Mouse (Mus musculus): Measurements from ENCODE around the gene Six2. TPM values are rescaled to one million over a fixed set of nuclear protein-coding genes. Genes with fewer than 3 reads are reported as not detected.
A peak's percentile ranks its signal among the peaks of the same experiment; 100 is the strongest.

The Six2 gene
- polyA plus RNA-seq, 1 experiment from 2014 or later = 0.25 TPM

DNA sequence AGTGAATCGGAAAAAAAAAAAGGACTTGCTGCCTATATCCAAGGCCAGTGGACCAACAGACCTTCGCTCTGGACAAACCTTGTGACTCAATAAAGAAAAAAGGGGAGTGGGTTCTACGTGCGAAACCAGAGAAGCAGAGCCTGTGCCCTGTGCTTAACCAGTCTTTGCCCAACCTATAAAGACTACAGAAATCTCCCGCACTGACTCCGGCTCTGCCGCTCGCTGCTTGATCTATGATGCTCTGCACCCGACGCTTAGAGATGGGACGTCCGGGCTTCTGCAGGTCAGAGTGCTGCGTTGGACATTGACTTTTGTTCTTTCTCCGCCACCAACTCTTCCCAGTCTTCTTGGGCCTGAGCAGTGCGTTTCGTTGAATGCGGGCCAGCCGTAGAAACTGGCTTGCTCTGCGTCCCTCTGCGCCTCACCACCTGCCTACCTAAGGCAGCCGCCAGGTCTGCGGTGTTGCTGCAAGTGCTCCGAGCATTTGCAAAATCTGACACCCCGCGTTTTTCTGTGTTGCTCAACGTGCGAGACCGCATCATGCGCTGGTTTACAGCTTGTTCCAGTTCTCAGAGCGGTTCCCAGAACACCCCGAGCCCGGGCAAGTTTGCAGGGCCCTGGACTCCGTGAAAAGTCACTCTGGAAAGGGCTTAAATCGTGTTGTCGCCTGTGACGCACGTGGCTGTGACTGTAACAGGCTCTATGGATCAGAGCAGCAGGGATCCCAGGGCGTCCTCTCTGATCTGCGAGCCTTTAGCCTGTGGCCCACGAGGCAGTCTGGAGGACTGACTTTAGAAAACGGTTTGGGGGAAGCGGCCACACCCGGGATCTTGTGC lies 3.8 kb upstream of the Six2 start:
- Histone ChIP-seq H3K9ac (replicated peaks; ENCODE audit: low read depth, low read length) (no peak overlapping the region), H3K4me3 (replicated peaks; ENCODE audit: low read length) (no peak overlapping the region), H3K27ac (ENCODE audit: low read length) (no peak overlapping the region), H3K27me3 (replicated peaks; ENCODE audit: control insufficient read depth, insufficient read depth, low read length) (peaks cover 73% of the 10 kb centered on the region), H3K9me3 (ENCODE audit: control insufficient read depth, low read length) (peaks cover 3% of the 10 kb centered on the region; the same call in 1 of the 2 replicates), H3K36me3 (ENCODE audit: control insufficient read depth, insufficient read depth) (no peaks in the 10 kb centered on the region), H3K4me1 (replicated peaks; ENCODE audit: control insufficient read depth, insufficient read depth, low read length) (peaks cover 18% of the 10 kb centered on the region), H3K4me2 (ENCODE audit: low read length) (no peak overlapping the region)
- no peak for ATAC-seq
- WGBS = under 1% methylated on average over 43 of the region's 43 CpGs

DNA sequence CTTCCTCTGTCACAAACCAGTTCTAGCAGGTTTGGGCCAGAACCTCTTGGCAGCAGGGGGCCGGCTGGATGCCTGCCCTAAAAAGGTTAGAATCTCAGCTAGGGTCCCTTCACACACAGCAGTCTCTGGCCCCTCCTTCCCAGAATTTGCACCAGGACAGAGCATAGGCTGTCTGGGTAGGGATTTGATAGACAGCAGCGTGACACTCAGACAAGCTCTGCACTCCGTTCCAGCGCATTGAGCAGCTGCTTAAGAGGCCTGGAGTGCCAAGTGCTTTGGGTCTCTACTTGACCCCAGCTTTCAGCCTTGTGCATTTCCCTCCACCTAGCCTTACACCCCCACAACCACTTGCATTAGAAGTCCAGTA lies 2.9 kb upstream of the Six2 start:
- H3K4me3 ChIP-seq (replicated peaks; ENCODE audit: low read length) = no peak overlapping the region
- H3K4me2 ChIP-seq (ENCODE audit: low read length) = no peak overlapping the region
- ATAC-seq = no peak
- H3K9me3 ChIP-seq (ENCODE audit: control insufficient read depth, low read length) = peaks cover 3% of the 10 kb centered on the region; the same call in 1 of the 2 replicates
- no peaks in the 10 kb centered on the region for H3K36me3 ChIP-seq (ENCODE audit: control insufficient read depth, insufficient read depth)
- peaks cover 74% of the 10 kb centered on the region for H3K27me3 ChIP-seq (replicated peaks; ENCODE audit: control insufficient read depth, insufficient read depth, low read length)
- peaks cover 18% of the 10 kb centered on the region for H3K4me1 ChIP-seq (replicated peaks; ENCODE audit: control insufficient read depth, insufficient read depth, low read length)
- WGBS = 2% methylated on average over 4 of the region's 4 CpGs
- no peak overlapping the region for H3K9ac ChIP-seq (replicated peaks; ENCODE audit: low read depth, low read length)
- H3K27ac ChIP-seq (ENCODE audit: low read length) = no peak overlapping the region

DNA sequence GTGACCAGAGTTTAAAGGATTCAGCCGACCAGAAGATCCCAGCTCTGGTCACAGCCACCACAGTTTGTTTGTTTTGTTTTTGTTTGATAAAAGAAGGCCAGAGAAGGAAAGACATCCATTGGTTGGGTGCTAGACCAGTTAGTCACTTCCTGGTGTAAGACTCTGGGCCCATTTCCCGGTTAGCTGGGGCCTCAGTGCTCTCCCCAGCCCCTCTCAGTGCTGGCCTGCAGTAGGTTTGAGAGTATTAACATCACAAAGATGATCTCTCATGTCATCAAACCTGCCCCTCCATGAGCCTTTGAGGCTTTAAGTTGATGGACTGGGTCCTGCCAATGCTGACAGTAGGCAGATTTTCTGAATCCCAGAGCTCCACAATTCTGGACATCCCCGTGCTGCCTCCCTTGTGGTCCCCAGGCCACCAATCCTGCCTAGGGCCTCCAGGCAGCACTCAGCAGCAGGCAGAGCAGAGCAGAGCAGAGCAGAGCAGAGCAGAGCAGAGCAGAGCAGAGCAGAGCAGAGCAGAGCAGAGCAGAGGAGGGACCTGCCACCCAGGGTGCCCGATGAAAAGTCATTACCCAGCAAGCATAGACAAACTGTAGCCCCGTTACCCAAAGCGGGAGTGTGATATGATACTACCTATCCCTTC lies 2.4 kb upstream of the Six2 start:
- ATAC-seq = no peak
- peaks cover 78% of the 10 kb centered on the region for H3K27me3 ChIP-seq (replicated peaks; ENCODE audit: control insufficient read depth, insufficient read depth, low read length)
- H3K4me2 ChIP-seq (ENCODE audit: low read length) = no peak overlapping the region
- WGBS = 4% methylated on average over 6 of the region's 6 CpGs
- peaks cover 3% of the 10 kb centered on the region; the same call in 1 of the 2 replicates for H3K9me3 ChIP-seq (ENCODE audit: control insufficient read depth, low read length)
- no peak overlapping the region for H3K4me3 ChIP-seq (replicated peaks; ENCODE audit: low read length)
- H3K9ac ChIP-seq (replicated peaks; ENCODE audit: low read depth, low read length) = no peak overlapping the region
- no peak overlapping the region for H3K27ac ChIP-seq (ENCODE audit: low read length)
- H3K36me3 ChIP-seq (ENCODE audit: control insufficient read depth, insufficient read depth) = no peaks in the 10 kb centered on the region
- H3K4me1 ChIP-seq (replicated peaks; ENCODE audit: control insufficient read depth, insufficient read depth, low read length) = peaks cover 18% of the 10 kb centered on the region

DNA sequence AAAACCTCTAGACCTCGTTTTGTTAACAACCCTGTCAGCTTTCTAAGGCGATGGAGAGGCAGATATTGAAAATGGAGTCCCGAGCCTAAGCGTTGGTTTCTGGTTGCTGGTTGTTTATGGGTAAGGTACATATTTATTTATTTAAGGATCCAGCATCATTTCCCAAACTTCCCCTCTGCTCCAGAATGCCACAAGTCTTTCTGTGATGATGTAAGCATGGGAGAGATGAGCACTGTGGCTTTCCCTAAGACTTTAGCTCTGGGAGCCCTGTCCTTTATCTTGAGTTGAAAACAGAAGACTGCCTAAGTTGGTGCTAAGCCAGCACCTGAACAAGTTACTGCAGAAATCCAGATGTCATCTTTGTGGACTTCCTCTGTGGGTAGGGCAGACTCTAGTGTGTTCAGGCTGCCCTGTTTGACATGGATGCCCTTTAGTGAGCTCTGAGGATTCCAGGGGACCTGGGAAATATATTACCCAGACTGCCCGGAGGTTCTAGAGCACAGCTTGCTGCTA lies 1.8 kb upstream of the Six2 start:
- H3K9me3 ChIP-seq (ENCODE audit: control insufficient read depth, low read length) = peaks cover 3% of the 10 kb centered on the region; the same call in 1 of the 2 replicates
- H3K4me1 ChIP-seq (replicated peaks; ENCODE audit: control insufficient read depth, insufficient read depth, low read length) = peaks cover 18% of the 10 kb centered on the region
- H3K27me3 ChIP-seq (replicated peaks; ENCODE audit: control insufficient read depth, insufficient read depth, low read length) = peaks cover 76% of the 10 kb centered on the region
- H3K36me3 ChIP-seq (ENCODE audit: control insufficient read depth, insufficient read depth) = no peaks in the 10 kb centered on the region
- no peak for ATAC-seq
- H3K9ac ChIP-seq (replicated peaks; ENCODE audit: low read depth, low read length) = no peak overlapping the region
- no peak overlapping the region for H3K27ac ChIP-seq (ENCODE audit: low read length)
- 11% methylated on average over 5 of the region's 5 CpGs for WGBS
- no peak overlapping the region for H3K4me3 ChIP-seq (replicated peaks; ENCODE audit: low read length)
- H3K4me2 ChIP-seq (ENCODE audit: low read length) = no peak overlapping the region

DNA sequence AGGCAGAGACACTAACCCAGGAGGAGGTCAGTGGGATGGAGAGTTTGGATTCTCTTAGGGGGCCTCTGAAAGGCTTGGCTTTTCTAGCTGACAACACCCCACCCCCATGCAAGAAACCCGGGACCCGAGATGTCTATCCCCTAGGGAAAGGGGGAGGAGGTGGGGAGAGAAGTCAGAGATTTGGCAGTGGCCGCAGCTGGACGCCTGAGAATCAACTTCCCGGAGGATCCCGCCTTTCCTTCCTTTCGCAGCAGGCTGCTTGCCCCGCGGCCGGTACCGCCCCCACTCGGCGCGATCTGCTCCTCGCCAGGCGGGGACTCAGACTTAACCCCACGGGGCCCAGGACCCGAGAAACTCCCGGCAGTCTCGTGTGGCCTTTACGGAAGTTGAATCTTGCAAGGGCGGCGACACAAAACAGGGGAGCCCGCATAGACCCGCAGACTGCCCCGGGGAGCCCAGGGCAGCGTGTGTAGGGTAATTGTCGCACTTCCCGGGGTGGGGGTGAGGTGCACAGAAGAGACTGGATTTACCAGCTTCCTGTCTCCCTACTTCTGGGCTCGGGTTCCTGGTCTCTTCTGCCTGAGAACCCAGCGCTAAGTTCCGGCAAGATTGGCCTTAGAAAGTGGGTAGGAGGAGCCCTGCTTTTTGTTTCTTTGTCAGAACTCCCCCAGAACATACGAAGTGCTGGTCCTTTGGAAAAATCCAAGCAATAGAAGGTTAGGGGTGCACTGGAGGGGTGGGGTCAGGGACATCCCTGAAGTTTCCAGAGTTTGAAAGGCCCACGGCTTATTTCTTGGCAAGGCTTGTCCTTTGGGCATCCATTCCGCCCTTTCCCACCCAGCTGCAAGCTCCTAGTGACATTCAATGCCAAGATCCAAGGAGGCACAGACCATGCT lies 1.1 kb upstream of the Six2 start:
- no peaks in the 10 kb centered on the region for H3K36me3 ChIP-seq (ENCODE audit: control insufficient read depth, insufficient read depth)
- no peak for ATAC-seq
- H3K9me3 ChIP-seq (ENCODE audit: control insufficient read depth, low read length) = no peaks in the 10 kb centered on the region
- peaks cover 70% of the 10 kb centered on the region for H3K27me3 ChIP-seq (replicated peaks; ENCODE audit: control insufficient read depth, insufficient read depth, low read length)
- H3K4me2 ChIP-seq (ENCODE audit: low read length) = peak overlapping the region; percentile 23
- no peak overlapping the region for H3K27ac ChIP-seq (ENCODE audit: low read length)
- peak overlapping the region; percentile 17; the same call in 1 of the 2 replicates for H3K4me3 ChIP-seq (replicated peaks; ENCODE audit: low read length)
- WGBS = under 1% methylated on average over 35 of the region's 35 CpGs
- H3K9ac ChIP-seq (replicated peaks; ENCODE audit: low read depth, low read length) = no peak overlapping the region
- peaks cover 18% of the 10 kb centered on the region for H3K4me1 ChIP-seq (replicated peaks; ENCODE audit: control insufficient read depth, insufficient read depth, low read length)

DNA sequence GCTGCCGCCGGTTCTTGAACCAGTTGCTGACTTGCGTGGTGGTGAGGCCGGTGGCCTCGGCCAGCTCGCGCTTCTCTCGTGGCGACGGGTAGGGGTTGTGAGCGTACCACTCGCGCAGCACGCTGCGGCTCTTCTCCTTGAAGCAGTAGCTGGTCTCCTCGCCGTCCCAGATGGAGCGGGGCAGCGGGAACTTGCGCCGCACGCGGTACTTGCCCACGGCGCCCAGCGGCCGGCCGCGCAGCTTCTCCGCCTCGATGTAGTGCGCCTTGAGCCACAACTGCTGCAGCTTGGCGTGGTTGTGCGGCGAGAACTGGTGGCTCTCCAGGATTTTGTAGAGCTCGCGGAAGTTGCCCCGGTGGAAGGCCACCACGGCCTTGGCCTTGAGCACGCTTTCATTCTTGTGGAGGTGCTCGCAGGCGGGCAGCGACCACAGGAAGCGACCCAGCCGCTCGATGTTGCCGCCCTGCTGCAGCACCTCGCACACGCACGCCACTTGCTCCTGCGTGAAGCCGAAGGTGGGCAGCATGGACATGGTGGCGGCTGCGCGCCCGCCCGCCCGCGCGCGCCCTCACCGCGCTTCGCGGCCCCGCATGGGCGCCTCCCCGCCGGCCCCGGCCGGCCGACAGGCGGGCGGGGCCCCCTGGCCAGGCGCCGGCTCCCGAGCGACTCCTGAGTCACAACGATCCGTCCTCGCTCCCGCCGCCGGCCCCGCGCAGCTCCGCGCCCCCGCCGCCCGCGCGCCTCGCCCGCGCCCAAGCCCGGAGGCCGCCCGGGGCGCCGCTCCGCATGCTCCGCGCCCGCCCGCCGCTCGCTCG lies 446 bp downstream of the Six2 start:
- WGBS = under 1% methylated on average over 107 of the region's 109 CpGs
- Histone ChIP-seq H3K9me3 (ENCODE audit: control insufficient read depth, low read length) (no peaks in the 10 kb centered on the region), H3K27ac (ENCODE audit: low read length) (no peak overlapping the region), H3K4me3 (replicated peaks; ENCODE audit: low read length) (peak overlapping the region; percentile 44), H3K27me3 (replicated peaks; ENCODE audit: control insufficient read depth, insufficient read depth, low read length) (peaks cover 67% of the 10 kb centered on the region), H3K4me2 (ENCODE audit: low read length) (peak overlapping the region; percentile 56), H3K9ac (replicated peaks; ENCODE audit: low read depth, low read length) (peak overlapping the region; percentile 29; the same call in 1 of the 2 replicates), H3K4me1 (replicated peaks; ENCODE audit: control insufficient read depth, insufficient read depth, low read length) (peaks cover 18% of the 10 kb centered on the region), H3K36me3 (ENCODE audit: control insufficient read depth, insufficient read depth) (no peaks in the 10 kb centered on the region)
- ATAC-seq = peak; percentile 2; the same call in 1 of the 2 replicates

DNA sequence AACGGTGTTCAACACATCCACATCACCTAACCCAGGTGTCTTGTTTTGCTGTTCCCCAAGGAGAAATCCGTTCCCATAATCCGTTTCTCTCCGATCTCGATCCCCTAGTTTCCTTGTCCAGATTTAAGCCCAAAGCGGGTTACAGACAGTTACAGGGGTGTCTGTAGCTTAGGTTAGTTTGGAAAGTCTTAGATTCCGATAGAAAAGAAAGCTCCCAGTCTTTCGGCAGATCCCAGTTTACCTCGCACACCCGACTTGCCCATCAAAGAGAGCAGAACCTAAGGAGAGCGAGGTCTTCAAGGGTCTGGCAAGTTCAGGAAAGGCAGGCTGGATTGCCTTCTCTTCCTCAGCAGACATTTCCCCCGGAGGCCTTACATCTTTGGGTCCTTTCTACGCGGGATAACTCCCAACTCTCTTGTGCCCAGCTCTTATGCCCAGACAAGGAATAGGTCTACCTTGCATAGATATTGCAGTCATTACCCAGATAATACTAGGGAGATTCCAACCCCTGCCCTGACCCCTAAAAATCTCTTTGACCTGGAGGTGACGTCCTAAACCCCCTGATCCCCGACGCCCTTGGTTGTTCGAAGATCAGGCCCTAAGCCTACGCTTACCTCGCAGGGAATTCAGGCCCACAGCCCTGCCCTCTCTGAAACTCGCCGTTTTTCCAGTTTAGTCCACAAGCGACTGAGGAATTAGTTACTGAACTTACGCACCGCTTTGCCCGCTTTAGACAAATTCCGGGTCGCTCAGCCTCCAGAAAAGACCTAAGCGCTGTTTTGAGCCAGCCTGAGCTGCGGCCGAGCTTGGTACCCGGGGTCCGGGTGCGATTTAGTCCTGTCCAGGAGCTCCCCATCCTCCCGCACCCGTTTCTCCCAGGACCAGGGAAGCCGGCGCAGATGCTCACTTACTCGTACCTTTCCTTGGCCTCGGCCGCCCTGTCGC lies 1.3 kb downstream of the Six2 start:
- no peaks in the 10 kb centered on the region for H3K36me3 ChIP-seq (ENCODE audit: control insufficient read depth, insufficient read depth)
- WGBS = 2% methylated on average over 42 of the region's 42 CpGs
- H3K4me1 ChIP-seq (replicated peaks; ENCODE audit: control insufficient read depth, insufficient read depth, low read length) = peaks cover 18% of the 10 kb centered on the region
- peak overlapping the region; percentile 56 for H3K4me2 ChIP-seq (ENCODE audit: low read length)
- H3K4me3 ChIP-seq (replicated peaks; ENCODE audit: low read length) = peak overlapping the region; percentile 44
- H3K27me3 ChIP-seq (replicated peaks; ENCODE audit: control insufficient read depth, insufficient read depth, low read length) = peaks cover 75% of the 10 kb centered on the region
- no peak overlapping the region for H3K27ac ChIP-seq (ENCODE audit: low read length)
- no peaks in the 10 kb centered on the region for H3K9me3 ChIP-seq (ENCODE audit: control insufficient read depth, low read length)
- ATAC-seq = no peak
- H3K9ac ChIP-seq (replicated peaks; ENCODE audit: low read depth, low read length) = no peak overlapping the region
